Mouse (Mus musculus): ENCODE measurements at regions not wholly inside any gene's neighbourhood (a gene's known extent, or its start where the extent isn't known, plus 50 kb on each side); places are given as distances from the start of the nearest gene placed in this dataset.
A peak's percentile ranks its signal among the peaks of the same experiment; 100 is the strongest.

DNA sequence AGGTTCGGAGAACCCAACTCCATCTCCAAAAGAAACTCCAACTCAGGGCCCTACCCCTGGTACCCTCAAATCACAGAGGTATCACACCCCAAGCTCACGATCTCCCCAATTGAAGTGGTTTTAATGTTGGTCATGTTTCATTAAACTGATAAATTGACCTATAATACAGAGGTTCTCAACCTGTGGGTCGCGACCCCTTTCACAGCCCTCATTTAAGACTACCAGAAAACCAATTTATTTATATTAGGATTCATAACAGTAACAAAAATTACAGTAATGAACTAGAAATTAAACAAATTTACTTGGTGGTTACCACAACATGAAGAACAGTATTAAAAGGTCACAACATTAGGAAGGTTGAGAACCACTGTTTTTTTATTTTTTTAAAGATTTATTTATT is 67.4 kb upstream of the Rad23b start:
- no peak for DNase-seq

DNA sequence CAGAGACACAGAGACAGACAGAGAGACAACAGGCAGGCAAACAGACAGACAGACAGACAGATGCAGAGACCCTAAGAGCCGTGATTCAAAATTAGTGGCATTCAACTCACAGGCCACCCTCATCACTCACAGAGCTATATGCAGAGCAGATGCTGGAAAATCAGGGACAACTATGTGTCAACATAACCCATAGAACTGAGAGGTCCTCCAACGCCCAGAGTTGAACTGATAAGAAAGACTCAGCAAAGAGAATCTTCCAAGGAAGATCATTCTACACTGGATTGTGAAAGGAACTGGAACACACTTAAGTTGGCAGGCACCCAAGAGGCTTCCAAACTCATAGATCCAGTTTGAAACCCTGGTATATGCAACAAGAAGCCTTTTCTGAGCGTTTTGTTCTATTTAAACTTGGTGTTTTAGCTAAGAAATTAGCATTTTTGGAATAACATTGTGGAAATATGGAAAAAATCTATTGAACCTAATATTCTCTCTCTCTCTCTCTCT is 65.1 kb upstream of the Rad23b start:
- DNase-seq, result peak; percentile 9

DNA sequence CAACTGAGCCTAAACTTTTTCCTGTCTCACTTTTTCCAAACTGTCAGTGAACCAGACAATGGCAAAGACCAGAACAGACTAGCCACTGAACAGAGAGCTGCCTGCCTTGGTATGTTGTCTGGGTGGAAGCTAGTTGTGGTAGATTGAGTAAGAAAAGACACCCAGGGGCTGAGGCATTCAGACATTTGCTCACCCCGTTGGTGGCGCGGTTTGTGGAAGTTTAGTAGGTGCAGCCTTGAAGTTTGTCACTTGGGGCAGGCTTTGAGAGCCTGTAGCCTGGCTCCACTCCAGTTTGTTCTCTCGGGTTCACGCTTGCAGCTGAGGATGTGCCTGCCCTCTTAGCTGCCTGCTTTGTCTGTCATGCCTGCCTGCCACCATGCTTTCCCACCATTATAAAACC is 64.2 kb upstream of the Rad23b start:
- DNase-seq, result peak; percentile 31

DNA sequence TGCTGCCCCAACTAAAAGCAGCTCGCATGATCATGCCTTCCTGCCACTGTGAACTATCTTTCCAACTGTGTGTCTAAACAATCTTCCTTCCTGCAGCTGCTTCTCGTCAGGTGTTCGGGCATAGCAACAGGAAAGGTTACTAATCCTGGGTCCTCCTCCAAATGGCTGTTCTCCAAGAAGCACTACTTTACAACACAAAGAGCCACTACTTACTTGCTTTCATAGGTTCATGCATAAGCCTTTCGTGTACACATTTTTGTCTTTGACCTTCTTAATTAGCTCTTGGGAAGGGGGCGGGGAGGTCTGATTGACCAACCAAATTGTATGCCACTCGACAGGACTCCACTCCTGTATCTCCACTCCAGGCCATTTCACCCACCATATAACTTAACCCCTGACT is 61.4 kb upstream of the Rad23b start:
- DNase-seq, result no peak

DNA sequence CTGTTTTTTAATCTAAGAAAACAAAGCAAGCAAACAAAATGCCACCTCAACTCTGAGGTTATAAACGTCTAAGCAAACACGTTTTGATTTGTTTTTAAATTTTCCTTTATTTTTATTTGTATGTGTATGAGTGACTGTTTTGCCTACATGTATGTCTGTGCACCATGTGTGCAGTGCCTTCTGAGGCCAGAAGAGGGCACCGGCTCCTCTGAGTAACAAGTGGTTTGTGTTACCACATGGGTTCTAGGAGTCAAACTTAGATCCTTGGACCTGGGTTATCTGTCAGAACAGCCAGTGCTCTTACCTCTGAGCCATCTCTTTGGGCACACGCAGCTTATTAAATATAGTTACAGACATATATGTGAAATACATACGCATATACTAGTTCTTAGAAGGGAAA is 57.6 kb upstream of the Rad23b start:
- peak; percentile 22 for DNase-seq

DNA sequence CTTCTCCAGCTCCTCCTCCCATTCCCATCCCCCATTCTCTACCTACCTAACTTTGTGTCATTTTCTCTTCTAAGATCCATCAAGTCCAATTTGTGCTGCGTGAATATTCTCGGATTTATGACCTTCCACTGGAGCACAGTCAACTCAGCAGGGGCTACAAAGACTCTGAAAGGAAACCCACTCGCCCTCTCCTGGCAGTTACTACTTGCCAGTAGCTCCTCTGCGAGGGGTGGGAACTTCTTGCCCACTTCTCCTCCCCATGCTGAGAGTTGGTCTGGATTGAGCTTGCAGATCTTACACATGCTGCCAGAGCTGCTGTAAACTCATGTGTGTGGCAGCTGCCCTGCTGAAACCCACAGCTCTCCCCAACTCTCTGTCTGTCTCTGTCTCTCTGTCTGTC is 57.1 kb upstream of the Rad23b start:
- no peak for DNase-seq

DNA sequence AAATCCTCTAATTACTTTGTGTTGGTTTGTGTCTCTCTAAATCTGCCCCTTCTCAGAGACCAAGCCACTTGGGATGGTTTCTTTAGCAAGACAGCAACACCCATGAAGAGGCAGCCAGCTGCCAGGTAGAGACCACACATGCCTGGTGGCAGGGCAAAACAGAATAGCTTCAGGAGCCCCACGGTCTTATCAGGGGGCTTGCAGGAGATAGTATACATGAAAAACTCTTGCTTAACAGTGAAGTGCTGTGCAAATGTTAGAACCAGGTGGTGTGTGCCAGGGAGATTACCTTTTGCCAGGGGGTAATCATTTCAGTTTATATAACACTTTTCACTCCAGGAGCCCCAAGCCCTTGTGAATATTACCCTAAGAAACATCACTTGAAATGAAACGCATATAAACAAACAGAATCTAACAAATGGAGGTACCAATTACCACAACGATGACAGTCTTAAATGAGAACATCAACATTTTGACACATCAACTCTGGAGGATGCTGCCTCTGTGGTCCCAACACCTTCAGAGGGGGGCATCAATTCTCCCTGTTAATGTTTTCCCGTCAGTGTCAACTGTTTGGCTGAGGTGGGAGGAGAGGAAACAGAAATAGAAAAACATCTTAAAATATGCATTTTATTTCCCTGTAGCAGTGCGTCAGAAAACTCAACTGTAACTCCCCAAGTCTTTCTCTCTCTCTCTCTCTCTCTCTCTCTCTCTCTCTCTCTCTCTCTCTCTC is 56.3 kb upstream of the Rad23b start:
- DNase-seq, result no peak

DNA sequence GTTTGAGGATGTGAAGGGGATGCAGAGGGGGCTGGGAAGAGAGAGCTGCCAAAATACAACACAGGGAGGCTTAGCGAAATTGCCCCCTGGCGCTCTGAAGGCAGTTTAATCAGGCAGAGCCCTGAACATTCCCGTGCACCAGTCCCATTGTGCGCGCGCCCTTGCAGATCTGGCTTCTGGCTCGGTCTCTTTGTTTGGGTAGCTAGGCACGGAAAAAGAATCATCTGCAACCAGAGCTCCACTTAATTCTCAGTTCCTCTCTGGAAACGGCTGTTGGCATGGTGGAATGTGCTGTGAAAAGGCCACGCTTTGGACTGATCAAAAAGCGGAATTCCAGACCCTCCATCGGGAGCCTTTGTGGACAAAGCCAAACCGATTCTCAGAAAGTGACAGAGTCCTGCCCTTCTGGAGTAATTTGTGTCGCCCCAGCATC is 55.6 kb upstream of the Rad23b start:
- peak; percentile 24 for DNase-seq

DNA sequence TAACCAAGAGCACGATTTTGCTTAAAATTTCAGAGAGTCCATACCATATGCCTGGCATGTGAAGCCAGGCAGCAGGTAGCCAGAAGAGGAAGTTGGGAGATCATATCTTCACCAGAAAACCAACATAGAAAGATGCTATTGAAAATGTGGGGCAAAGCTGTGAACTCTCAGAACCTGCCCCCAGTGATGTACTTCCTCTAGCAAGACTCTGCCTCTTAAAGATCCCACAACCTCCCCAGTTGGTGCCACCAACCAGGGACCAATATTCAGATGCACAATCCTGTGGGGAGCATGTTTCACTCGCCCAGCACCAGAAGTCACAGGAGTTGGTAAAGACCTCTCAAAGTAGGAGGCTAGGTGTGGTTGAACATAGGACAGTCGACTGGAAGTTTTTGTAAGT is 52.0 kb upstream of the Rad23b start:
- DNase-seq, result no peak

All from heart, postnatal 4 days (tissue).